Mouse (Mus musculus) embryo, embryonic 11 days (tissue): ENCODE data around the gene Rrp1b.
"Not testable (repeated sequence)": the region's sequence is repeated elsewhere in the genome, so short reads cannot be mapped to it uniquely, and the experiment has no call there.

Source experiments
- DNase-seq: peaks from one replicate; pipeline ENCODE4 v3.0.0-alpha.2; 2015

Gene Rrp1b

DNA sequence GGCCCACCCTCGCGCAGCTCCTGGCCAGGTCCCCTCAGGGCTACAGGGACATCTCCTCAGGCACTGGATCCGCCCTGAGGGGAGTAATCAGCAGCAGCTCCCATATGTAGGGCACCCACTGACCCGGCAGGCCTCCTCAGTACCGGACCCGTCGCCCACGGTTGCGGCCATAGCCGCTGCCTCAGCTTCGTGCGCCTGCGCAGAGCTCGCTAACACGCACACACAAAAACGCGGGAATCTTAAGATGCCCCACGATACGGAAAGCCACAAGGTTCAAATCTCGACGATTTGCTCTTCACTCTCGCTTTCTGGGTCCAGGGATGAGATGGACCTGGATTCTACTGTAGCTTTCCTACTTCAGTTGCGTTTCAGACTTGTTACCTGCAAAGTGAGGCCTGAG lies 1.6 kb upstream of the Rrp1b start:
- no peak for DNase-seq

DNA sequence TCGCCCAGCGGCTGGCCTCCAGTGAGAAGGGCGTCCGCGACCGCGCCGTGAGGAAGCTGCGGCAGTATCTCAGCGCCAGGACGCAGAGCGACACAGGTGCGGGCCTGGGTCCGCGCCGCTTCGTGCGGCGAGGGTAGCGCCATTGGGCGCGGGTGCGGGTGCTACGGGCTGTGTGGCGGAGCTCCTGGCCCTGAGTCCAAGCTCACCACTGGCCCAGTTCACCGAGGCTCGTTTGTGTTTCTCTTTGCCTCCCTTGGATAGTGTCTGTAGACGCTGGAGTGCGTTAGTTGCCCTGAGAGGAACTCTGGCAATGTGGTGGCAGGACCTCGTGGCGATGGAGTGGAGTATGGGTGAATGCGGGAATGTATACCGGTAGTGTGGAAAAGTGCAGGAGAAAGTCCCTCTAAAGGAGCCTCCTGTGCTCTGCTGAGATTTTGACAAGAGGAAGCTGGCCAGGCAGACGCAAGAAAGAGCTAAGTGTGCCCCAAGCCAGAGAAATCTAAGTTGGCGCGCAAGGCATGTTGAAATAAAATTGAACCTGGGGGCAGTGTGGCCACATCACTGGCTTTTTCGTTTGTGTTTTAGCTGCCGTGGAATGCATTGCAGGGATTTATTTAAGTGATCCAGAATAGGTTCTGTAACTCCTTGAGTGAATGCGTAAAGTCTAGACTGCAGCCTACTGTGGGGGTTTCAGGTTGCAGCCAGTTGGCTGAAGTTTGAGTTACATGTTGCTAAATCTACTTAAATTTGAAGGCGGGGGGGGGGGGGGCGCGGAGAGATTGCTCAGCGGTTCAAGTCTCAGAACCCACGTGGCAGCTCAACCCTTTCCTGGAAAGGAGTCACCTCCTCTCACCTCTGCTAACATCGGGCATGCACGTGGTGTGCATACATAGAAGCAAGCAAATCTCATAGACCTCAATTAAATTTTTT lies 874 bp downstream of the Rrp1b start:
- peak; percentile 27 for DNase-seq

DNA sequence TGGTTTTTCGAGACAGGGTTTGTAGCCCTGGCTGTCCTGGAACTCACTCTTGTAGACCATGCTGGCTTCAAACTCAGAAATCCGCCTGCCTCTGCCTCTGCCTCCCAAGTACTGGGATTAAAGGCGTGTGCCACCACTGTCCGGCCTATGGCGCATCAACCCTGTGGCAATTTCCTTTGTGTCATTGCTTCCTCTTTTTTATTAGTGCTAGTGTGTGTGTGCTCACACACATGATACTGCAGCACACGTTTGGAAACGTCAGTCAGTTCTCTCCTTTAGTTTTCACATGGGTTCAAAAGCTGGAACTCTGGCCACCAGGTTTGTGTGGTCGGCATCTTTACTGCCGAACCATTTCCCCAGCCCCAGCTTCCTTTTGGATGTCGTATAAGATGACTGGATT lies 4.4 kb downstream of the Rrp1b start:
- DNase-seq: no peak

DNA sequence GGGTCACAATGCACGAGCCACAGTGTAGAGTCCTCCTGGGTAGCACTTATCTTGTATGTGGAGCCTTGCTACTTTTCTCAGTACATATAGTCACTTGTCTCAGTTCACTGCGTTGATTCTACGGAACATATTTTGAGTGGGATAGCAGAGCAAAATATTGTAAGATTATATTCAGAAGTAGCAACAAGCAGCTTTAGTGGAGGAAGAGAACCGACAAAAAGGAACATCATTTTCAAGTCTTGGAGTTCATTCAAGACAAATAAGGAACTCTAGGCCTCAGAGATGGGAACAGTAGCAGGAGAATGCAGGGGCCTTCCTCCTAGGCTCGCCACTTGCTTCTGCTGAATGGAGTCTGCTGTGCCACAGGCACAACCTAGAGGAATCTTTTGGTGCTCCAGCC lies 10.6 kb downstream of the Rrp1b start:
- DNase-seq: no peak

DNA sequence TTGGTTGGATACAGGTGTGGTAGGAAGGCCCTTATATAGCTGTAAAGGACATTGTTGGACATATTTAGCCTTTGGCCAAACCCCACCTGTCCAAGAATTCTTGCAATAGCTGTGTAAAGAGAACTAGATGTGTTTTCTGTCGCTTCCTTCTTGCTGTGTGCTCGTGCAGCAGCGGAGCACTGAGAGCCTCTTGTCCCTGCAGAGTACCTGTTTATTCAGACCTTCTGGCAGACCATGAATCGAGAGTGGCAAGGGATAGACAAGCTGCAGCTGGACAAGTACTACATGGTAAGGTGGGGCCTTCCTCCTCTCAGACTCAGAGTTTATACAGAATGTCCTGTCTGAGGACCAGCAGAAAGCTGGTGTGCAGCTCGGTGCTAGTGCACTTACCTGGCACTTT lies 12.5 kb downstream of the Rrp1b start:
- DNase-seq: no peak

DNA sequence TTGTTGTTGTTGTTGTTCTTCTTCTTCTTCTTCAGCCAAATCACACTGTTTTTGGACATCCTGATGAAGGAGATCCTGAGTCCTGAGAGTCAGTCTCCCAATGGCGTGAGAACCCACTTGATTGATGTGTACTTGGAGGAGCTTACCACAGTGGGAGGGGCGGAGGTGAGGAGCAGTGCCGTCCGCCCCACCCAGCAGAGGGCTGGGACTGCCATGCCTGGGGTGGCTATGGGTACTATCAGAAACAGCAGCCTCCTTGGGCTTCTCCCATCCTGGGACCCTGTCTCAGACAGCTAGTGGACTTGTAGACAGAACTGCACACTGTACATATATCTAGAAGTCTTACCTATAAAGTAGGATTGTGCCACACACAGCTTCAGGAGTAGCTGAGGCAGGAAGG lies 14.0 kb downstream of the Rrp1b start:
- DNase-seq: no peak

DNA sequence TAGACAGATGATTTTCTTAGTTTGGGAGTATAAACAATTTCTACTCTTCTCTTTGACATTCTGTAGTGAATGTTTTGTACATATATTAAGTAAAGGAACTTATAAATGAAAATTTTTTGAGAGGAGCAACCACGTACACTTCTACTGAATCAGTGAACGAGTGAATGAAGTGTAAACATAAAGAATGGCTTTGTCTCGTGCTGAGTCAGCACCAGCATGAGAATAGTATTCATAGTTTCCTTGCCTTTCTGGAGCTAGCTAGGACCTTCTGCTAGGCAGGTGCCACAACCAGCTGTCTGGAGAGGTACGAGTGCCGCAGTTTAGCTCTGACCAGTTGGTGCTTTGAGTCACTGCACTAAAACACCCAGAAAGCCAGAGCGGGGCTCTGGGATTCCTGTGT lies 14.7 kb downstream of the Rrp1b start:
- no peak for DNase-seq

DNA sequence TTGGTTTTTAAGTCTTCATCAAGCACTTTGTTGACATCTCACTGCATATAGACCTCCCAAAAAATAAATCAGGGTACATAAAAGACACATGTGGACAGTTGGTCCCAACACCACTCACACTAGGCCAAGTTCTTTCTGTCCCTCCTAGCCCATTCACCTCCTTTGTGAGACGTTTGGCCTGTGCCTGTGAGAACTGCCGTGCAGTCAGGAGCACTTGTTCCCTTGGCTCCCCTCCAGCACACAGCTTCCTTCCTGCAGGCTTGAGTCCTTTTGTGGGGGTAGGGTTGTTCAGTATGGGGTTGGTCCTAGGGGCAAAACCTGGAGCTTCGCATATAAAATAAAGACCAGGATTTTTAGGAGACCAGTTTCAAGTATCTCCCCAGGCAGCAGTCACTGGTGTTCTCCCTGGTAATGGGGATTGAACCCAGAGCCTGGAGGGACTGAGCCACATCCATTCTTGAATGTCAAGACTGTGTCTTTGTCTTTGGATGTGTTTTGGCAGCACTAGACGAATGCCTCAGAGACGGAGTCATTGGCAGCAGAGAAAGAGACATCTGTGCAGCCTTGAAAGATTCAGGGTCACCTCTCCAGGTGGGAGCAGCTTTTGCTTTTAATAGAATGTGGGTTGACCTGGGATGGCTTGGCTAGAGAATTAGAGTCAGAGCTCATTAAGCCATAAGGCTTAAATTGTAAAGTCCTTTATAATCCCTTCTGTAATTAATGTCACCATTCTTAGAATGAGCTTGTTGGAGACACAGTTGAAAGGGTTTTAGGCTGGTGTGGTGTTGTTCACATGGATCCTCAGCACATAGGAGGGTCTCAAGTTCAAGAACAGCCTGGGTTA lies 16.6 kb downstream of the Rrp1b start:
- no peak for DNase-seq

DNA sequence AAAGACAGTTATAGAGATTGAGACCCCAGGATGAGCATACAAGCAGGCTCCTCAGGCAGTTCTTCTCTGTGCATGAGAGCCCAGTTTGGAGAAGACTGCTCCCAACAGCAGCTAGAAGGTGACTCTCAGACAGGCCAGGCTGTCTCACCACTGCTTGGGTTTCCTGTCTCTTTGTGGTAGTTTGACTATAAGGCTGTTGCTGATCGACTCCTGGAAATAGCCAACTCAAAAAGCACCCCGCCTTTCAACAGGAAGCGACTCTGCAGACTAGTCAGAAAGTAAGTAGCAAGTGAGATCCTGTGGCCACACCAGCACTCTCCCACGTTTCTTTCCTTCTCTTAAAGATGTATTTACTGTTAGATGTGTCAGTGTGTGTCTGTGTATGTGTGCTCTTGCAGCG lies 17.8 kb downstream of the Rrp1b start:
- no peak for DNase-seq

DNA sequence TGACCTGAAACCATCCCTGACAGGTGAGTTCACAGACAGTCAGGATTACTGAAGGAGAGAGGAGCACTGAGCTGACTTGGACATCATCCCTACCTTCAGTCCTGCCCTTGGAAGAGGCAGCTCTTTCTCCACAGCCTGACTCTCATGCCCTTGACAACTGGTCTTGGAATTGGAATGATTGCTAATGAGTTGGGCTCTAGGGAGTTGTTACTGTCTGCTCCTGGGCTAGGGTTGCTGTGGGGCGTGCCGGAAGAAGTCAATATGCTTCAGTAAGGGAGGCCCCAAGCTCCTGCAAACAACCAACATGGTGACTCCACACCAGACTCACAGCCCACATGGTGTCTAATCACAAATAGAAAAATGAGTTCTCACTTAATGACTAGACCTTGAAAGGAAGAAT lies 21.9 kb downstream of the Rrp1b start:
- DNase-seq: no peak

DNA sequence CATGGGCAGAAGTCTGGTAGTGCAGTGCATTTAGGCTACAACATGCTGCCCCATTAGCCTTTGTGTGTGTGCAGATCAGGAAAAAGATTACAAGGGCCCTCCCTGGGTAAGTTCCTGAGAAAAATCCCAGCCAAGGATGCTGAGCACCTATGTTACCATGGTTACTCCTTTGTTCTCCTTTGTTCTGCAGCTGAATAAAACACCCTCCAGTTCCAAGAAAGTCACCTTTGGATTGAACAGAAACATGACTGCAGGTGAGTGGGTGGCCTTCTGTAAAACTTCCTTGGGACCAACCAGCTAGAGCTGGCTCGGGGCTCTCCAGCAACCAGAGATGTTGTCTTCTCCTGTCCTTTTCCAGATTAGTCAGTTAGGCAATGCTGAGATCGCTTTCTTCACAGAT lies 23.2 kb downstream of the Rrp1b start:
- no peak for DNase-seq

DNA sequence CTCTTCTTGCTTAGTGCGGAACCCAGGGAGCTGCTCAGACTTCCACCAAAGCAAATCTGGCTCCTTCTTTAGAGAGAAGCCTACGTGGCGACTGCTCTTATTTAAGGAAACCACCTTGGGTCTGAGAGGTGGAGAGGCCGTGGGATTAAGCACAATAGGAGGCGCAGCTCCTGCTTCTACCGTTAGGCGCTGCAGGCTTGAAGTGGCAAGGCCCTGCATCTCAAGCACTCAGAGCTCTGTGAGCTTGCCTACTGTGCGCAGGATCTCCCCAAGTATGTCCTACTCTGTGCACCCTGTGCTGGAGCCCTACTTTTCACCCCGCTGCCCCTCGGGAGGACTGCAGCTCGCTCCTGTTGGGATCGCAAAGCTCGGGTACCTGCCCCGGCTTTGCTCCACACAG lies 25.3 kb downstream of the Rrp1b start:
- no peak for DNase-seq

DNA sequence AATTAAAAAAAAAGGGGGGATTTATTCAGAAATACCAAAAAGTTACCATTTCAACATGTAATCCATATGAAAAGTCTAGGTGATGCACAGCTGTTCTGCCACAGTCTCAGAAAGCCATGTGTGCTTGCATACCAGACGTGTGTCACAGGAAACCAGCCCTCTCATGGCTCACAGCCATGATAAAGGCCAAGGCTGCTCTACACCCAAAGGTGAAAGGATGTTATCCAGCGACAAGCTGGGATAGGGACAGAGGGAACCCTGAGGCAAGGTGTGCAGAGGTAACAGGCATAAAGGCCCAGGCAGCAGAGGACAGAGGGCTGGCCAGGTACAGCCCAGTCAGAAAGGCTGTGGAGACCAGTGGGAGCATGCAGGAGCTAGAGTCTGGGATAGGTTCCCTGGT lies 27.8 kb downstream of the Rrp1b start:
- DNase-seq: no peak

DNA sequence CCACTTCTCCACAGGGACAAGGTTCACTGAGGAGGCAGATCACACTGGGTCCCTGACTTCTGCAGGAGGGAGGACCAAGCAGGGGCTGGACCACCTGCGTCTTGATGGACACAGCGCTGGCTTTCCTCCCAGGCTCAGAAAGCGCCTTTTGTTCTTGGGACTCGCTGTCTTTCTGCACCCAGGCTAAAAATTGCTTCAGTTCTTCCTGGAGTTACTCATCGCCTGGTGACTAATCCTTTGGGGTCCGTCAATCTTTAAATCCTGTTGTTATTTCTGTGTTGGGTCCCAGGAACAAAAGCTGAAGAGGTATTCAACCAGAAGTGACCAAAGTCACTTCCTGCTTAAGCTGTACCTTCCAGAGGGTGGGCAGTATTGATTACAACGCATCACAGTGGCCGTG lies 28.9 kb downstream of the Rrp1b start:
- DNase-seq: not testable (repeated sequence)

DNA sequence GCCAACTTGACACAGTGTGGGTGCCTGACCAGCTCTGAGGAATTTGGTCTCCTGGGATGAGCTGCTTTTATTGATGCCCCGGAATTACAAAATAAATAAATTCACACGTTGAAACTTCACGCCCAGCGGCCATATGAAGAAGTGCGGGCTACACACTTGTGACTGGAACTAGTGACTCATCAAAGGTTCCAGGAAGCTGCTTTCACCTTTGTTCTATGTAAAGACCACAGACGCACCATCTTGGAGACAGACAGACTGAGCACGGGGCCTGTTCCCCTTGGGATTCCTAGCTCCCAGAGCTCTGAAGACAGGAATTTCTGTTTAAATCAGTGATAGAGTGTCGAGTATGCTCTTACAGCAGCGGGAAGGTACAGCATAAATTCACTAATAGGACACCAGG lies 31.6 kb downstream of the Rrp1b start:
- DNase-seq: no peak

DNA sequence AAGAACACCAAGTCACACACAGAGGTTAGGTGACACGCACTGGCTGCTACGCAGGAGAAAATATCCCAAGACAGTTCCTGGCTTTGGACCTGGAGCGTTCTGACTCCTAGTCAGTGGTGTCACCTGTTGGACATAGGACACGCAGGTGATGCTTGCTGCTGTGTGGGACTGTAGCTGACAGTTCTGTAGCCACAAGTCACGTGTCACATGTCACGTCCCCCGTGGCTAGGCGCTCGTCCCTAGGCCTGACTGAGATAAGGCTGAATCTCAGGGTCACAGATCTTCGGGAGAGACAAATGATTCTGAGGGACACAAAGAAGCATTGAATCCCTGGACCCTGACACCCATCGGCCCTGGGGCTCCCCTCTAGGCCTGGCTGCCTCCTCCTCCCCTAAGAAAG lies 32.5 kb downstream of the Rrp1b start:
- no peak for DNase-seq

DNA sequence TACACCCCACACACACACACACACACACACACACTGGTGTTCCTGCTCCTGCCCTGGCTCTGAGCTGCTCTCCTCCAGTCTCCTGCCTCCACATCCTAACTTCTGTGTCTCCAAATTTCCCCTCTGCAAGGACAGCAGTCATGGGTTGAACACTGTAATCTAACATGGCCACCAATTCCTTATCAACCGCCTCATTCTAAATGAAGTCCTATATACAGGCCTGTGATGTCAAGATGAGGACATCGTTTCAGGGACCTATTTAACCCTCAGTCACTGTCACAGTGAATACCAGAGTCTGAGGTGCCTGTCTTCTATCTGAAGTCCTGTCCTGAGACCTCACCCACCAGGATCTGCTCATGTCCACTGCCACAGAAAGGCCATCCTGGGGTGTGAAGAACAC lies 32.9 kb downstream of the Rrp1b start:
- DNase-seq: no peak

DNA sequence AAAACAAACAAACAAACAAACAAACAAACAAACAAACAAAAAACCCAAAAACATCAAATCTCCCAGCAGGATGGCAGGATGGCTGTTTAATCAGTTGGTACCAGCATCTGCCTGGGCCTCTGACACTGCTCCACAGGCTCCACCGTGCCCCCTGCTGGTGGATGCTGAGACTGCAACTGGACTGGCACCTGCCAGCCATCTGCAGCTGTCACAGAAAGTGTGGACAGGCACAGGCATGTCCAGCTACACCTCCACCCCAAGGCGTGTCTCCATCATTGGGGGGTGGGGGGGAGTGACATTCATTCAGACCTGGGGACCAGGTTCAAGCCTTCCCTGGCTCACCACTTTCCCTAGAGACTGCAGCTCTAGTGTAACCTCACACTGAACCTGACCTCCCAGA lies 37.5 kb downstream of the Rrp1b start:
- DNase-seq: peak; percentile 78

DNA sequence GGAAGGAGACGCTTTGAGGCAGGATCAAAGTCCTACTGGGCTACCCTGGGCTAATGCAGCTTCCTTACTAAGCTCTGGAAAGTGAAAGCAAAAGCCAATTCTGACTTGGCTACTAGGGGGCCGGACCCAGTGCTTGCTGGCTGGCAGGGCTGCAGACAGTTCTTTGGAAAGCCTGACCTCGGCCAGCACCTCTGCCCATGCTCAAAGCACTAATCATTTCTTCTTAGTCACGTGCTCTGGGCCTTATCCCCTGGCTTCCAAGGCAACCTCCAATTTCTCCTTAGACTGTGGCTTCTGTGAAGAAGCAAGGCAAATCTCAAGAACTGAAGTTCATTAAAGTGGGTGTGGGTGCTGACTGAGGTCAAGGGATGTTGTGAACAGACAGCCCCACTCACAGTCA lies 38.8 kb downstream of the Rrp1b start:
- no peak for DNase-seq

DNA sequence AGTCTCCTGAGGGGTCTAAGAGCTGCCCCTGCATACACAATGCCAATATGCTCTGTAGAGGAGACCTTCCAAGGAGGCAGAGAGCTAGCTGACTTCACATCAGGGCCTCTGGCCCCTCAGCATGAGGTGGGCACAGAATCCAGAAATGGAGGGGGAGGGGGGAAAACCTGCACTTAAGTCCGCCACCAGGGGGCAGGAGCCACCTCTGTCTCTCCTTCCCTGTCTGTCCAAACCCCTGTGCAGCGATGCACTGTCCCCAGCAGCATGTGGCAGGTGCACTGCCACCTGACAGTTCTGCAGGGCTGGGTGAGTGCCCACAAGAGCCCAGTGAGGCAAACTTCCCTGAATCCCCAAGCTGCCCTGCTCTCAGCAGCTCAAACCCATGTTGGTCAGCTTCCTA lies 39.3 kb downstream of the Rrp1b start:
- peak; percentile 75 for DNase-seq

DNA sequence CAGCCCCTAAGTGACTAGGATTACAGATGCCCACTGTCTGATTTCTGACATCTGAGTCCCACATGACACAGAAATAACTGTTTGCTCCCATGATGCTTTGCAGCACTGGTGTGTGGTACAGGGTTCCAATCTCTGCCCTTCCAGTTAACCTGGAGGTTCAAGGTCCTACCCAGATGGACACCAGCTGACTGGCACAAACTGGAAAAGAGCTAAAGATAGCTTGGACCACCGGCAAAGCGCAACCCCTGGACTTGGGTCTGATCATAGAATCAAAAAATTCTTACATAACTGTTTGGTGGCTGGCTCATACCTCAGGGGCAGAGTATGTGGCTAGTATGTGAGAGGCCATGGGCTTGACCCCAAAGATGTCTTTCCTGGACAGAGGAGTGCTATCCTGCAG lies 47.5 kb downstream of the Rrp1b start:
- DNase-seq: no peak

DNA sequence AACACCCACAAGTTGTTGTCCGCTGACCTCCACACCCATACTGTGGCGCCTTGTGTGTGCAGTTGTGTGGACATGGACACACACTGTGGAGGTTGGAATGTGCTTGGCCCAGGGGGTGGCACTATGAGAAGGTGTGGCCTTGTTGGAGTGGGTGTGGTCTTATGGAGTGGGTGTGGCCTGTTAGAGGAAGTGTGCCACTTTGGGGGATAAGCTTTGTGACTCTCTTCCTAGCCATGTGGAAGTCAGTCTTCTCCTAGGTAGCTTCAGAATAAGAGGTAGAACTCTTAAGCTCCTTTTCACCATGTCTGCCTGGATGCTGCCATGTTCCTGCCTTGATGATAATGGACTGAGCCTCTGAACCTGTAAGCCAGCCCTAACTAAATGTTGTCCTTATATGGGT lies 51.2 kb downstream of the Rrp1b start:
- DNase-seq: no peak

DNA sequence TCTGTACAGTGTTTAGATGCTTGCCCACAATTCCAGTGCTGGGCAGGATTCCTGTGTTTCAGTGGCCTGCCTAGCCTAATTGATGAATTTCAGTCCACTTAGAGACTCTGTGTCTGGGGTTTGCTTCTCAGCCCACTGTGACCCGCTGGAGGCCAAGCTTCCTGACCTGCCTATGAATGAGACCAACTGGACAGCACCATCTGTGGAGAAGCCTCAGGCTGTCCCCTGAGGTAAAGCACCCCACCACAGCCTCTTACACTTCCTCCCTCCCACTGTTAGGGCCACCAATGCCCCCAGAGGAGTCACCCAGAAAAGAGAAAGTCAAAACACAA lies 55.1 kb downstream of the Rrp1b start:
- DNase-seq: no peak
